Mouse (Mus musculus): Measurements from ENCODE around the gene Rnaseh2b.

Rnaseh2b gene

DNA sequence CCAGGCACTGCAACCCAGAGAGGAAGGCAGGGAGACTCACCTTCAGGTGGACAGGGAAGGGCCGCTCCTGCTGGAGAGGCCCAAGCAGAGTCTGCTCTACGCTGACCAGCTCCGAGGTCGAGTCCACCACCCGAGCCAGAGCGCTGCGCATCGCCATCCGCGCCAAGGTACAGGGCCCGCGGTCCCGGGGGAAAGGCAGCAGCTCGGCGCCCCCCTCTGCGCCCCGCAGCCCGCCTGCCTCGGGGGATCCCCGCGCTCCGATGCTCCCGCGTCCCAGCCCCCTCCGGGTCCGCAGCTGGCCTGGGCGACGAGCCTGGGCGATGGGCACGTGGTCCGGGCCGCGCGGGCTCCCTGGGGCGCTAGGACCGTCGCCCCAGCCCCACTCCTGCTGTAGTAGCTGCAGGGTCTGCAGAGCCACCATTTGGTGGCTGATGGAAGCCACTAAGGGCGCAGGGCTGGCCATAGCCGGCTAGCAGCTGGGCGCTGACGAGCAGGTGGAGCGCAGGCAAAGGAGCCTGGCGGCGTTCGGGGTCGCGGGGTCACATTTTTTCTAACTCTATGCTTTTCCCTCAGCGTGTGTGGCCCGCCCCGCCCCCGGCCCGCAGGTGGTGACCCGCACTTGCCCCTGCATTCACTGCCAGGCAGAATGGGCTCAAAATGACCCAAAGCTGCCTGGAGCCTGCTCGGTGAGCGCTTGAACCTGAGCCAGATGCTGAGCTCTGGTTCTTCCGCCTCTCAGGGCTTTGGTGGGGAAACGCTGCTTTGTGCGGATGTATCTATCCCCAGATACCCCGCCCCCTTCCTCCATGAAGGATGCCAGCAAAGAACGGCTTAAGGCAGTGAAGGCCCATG lies at the start of gene Rnaseh2b, which contains the start of gene Dleu7:
Gene Rnaseh2b, plus strand, starts transcription at position 102 of the 852 bp plus-strand sequence.
Gene Dleu7, minus strand, starts transcription at position 560 of the 852 bp plus-strand sequence.
- no peak for DNase-seq (ENCODE audit: low spot score)

GRCm38 (mm10) chr14:62243530-62243929 lies 48.9 kb upstream of the Rnaseh2b start:
- DNase-seq (ENCODE audit: low spot score), result no peak

DNA sequence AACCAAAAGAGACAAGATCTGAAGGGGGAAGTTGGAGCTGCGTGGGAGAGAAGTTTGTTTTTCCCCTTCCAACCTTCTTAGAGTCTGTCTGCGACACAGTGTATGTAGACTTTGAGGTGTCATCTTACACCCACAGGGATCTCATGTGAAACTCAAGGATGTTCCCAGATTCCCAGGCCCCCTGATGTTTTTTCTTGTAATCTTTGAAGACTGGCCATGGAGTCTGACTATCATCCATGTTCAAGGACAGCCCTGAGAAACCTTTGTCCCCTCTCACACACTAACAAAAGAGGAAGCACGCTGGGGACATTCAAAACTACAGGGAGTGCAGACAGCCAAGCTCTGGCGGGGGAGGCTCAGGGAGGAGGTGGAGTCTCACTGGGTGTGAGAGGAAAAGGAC lies 46.8 kb upstream of the Rnaseh2b start:
- DNase-seq (ENCODE audit: low spot score), result peak; percentile 33

DNA sequence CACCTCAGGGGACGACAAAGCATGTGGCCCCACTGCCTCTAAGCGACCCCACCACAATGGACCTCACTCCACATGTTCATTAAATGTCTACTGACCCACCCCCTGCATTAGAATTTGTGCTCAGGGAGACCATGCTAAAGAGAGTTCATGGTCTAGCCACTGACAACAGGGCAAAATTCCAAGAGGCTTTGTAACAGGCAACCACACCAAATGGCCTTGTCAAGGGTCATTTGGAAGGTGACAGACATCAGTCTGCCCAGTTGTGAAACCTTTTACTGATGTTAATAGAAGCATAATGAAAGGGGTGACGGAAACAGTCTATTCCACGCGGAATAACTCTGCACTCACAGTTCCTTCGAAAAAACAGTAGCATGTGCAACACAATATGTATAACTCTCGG lies 44.0 kb upstream of the Rnaseh2b start:
- DNase-seq (ENCODE audit: low spot score), result no peak

DNA sequence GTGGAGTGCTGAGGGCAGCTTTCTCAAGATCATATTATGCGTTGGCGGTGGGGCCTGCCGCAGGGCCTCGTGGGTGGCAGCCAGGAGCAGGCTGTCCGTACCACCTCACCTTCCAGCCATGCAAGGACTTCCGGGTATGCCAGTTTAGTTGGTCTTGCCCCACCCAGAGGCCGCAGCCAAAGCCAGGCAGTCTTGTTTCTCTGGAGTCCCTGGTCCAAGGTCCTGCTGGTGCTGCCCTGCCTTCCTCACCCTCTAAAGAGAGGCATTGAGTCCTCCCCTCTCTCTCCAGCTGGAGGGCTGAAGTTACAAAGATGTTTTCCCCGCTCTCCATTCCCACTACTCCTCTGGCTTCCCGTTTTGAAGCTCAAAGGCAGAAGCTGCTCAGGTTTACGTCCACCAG lies 43.6 kb upstream of the Rnaseh2b start:
- no peak for DNase-seq (ENCODE audit: low spot score)

- DNase-seq (ENCODE audit: low spot score), result no peak
Measured at GRCm38 (mm10) chr14:62249251-62249650, 43.1 kb upstream of the Rnaseh2b start.

DNA sequence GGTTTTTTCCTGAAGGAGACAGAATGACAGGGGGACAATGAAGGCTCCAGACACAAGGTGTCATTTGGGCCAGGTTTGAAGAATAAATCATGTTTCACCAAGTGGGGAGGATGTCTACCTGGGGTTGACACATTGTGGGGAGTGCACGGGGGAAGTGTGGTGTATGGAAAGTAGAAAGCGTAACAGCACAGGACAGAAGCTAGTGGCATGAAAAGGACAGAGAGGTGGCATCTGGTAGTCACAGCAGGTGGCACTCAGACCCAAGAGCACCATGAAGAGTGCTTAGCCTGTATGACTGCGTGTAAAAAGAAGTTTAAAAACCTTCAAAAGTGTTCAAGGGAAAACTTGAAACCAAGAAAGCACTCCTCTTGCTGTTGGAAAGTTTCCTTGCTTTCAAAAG lies 42.3 kb upstream of the Rnaseh2b start:
- DNase-seq (ENCODE audit: low spot score), result no peak

DNA sequence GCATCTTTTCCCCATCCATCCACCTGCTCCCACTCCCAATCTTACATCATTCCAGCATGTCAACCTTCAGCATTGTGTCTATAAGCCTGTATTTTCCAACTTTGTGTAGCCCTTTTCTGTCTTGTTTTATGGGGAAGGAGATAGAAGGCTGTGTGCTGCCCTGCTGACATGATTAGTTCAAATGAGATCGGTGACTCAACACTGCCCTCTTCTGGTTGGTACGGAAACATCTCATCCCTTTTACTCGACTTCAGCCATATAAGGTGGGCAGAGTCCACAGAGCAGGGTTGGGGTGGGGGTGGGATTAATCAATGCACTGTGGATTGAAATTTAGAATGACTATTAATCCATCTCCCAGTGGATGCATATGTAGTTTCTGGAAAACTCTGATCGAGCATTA lies 40.4 kb upstream of the Rnaseh2b start:
- DNase-seq (ENCODE audit: low spot score), result peak; percentile 24

DNA sequence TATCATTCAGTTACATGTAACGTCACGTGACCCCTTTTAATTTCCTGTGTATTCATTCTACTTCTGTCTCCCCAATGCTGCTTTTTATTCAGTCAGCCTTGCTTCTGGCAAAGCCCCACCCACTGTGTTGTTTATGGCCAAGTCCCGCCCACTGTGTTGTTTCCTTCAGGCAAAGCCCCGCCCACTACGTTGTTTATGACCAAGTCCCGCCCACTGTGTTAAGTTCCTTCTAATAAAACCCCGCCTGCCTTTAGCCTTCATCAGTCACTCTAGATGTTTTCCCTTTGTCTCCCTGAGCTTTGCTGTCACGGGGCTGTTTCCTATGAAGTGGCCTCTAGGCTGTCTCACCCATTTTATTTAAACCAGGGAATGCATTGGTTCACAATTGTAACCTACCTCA lies 38.0 kb upstream of the Rnaseh2b start:
- no peak for DNase-seq (ENCODE audit: low spot score)

- DNase-seq (ENCODE audit: low spot score), result no peak
Measured at GRCm38 (mm10) chr14:62256066-62256465, 36.3 kb upstream of the Rnaseh2b start.

DNA sequence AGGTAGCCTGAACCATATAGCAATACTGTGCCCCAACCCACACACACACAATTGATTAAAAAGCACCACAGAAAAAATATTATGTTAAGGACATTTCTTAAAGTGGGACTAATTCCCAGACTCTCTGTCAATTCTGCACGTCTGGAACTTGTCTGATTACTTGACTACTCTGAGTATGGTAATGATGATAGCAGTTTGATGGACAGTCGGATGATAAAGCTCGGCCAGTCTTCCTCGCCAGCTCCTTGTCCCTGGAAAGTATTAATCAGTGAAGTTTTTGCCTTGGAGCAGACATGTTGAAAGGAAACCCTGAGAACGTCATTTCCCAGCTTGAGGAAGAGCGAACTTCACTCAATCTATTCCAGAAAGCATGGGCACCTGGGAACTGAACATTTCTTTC lies 34.3 kb upstream of the Rnaseh2b start:
- no peak for DNase-seq (ENCODE audit: low spot score)

GRCm38 (mm10) chr14:62258978-62259536 lies 33.3 kb upstream of the Rnaseh2b start:
- DNase-seq (ENCODE audit: low spot score), result no peak

DNA sequence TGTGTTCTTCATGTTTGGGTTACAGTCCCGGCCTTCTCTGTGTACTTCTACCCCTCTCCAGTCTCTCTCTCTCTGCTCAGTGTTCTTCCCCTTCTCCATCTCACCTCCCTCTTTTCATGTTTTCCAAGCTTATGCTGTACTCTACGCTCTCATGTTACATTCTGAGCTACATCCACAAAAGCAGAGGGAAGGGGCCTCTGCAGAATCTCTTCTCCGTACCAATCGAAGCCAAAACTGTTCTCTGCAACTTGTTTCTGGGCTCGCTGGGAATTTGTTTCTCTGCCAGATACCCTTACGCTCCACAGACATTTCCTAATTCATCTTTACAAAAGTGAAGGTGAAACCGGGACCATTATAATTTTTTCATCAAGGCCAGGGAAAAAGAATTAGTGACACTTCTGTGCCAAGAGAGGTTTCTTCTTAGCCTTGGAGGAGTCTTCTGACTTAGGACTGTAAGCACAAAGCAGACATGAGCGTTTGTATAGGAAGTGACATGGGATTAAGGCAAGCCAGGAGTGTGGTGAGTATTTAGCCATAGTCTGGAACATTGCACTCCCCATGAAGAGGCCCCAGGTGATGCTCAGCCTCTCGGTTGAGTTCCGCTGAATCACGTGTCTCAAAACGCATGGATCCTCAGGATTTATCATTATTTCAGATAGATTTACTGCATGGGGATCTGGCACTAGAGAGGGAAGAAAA lies 21.5 kb upstream of the Rnaseh2b start:
- no peak for DNase-seq (ENCODE audit: low spot score)

DNA sequence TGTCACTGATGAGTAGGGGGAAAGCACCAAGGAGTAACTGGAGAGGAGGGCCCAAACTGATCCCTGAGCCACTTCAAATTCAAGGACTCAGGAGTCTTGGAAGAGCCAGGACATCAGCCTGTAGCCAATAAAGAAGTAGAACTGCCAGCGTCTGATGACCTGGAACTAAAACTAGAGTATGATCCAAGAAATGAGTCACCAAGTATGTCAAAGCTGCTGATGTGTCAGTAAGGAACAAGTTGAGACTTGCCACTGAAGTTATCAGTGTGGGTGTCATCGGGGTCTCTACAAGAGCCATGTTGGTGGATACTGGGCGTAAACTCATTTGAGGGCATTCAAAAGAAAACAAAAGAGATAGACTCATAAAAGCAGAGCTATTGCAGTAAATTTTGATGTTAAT lies 18.8 kb upstream of the Rnaseh2b start:
- DNase-seq (ENCODE audit: low spot score), result no peak

- no peak for DNase-seq (ENCODE audit: low spot score)
Measured at GRCm38 (mm10) chr14:62282974-62283373, 9.4 kb upstream of the Rnaseh2b start.

DNA sequence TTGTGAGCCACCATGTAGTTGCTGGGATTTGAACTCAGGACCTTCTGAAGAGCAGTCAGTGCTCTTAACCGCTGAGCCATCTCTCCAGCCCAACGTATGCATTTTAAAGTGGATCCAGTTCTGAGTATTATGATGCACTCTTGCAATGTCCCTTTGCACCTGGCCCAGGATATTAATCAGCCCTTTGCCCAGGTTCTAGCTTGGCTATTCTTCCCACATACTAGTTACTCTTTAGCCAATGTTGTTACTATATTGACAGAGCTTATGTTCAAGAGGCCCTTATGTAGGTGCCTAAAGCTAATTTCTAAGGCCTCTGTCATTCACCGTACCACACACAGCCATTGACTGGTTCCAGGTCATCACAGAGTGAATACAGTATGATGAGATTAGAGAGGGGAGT lies 3.7 kb upstream of the Rnaseh2b start:
- no peak for DNase-seq (ENCODE audit: low spot score)

DNA sequence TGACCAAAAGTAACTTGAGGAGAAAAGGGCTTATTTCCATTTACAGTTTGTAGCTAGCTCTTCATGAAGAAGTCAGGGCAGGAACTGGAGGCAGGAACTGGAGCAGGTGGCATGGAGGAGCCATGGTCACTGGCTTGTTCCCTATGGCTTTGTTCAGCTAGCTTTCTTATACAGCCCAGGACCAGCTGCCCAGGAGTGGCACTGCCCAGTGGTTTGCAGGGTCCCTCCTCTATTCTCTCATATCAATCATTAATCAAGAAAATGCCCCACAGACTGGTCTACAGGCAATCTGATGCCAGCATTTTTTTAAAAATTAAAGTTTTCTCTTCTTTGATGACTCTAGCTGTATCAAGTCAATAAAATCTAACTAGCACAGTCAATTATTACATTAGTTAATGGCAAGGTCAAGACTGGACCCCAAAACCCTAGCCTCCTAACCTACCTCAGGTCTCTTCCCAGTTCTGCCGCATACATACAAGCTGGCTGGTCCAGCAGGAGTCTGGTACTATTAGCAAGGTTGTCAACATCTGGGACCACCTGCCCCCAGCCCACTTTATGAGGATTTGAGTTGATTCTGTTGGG lies 892 bp upstream of the Rnaseh2b start:
- DNase-seq (ENCODE audit: low spot score), result no peak

DNA sequence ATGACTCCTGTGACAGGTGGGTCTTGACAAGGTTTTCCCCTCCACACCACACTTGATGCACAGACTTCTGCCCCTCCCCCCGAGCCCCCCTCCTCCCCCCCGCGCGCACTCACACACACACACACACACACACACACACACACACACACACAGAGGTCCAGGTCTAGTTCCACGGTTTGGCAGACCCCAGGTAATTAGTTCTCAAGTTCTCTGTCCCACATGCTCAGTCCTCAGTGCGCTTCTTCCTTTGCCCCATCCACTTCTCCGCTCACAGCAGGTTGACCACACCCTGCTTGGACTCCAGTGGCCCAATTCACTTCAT lies 262 bp upstream of the Rnaseh2b start:
- DNase-seq (ENCODE audit: low spot score), result no peak

- no peak for DNase-seq (ENCODE audit: low spot score)
Measured at GRCm38 (mm10) chr14:62298808-62299207, 6.4 kb downstream of the Rnaseh2b start.

- DNase-seq (ENCODE audit: low spot score), result no peak
Measured at GRCm38 (mm10) chr14:62300031-62300430, 7.6 kb downstream of the Rnaseh2b start.

DNA sequence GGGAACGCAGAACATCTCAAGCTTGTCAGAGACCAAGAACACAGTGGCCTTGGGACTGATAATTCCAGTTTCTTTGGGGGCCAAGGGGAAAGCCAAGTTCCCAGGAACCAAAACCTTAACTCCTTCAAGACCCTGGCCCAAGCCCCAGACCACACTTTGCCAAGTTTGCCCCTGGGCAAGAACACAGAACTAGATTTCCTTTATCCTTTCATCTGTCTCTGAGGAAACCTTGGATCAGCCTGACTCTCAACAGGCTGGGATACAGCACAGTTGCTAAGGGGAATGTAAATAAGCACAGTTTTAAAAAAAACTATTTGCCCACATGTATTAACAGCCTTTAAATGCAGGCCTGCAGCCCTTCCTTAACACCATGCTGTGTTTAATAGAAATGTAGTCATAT lies 15.2 kb downstream of the Rnaseh2b start:
- peak; percentile 30 for DNase-seq (ENCODE audit: low spot score)

GRCm38 (mm10) chr14:62309026-62309425 lies 16.6 kb downstream of the Rnaseh2b start:
- DNase-seq (ENCODE audit: low spot score), result no peak

DNA sequence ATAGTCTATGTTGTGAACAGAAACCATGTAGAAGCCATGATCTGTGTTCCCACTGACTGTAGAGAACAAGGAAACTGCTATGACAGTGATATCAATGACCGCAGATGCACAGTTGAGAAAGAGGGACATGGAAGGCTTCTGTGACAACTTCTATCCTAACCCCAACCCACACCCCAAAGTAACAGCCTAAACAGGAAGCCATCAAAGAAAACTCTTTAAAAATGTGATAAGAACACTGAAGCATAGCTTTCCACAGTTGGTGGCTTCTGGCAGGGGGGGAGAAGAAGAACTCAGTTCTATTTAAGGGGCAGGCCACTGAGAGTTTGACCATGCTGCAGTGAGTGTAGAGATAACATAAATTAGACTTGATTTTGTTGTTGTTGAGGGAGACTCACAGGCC lies 19.3 kb downstream of the Rnaseh2b start:
- no peak for DNase-seq (ENCODE audit: low spot score)
